Mouse (Mus musculus): Measurements from ENCODE around the gene Cntn3. TPM values are rescaled to one million over a fixed set of nuclear protein-coding genes. Genes with fewer than 3 reads are reported as not detected.

Cntn3 gene
- polyA plus RNA-seq, 1 experiment from 2014 or later: 0.45 TPM

GRCm38 (mm10) chr6:102438353-102438752 is 134.5 kb downstream of the Cntn3 start:
- Histone ChIP-seq H3K9me3 (no peaks in the 10 kb centered on the region), H3K4me1 (replicated peaks) (no peaks in the 10 kb centered on the region), H3K9ac (replicated peaks) (no peak overlapping the region), H3K4me3 (replicated peaks) (no peak overlapping the region), H3K27ac (no peak overlapping the region), H3K27me3 (no peaks in the 10 kb centered on the region), H3K4me2 (no peak overlapping the region), H3K36me3 (no peaks in the 10 kb centered on the region)
- 91% methylated on average over 4 of the region's 4 CpGs for WGBS
- ATAC-seq (ENCODE audit: insufficient number of reproducible peaks, insufficient read depth, low FRiP score, low TSS enrichment, low read depth): no peak

- H3K27ac ChIP-seq: no peak overlapping the region
- H3K36me3 ChIP-seq: no peaks in the 10 kb centered on the region
- no peaks in the 10 kb centered on the region for H3K9me3 ChIP-seq
- ATAC-seq (ENCODE audit: insufficient number of reproducible peaks, insufficient read depth, low FRiP score, low TSS enrichment, low read depth): no peak
- H3K4me1 ChIP-seq (replicated peaks): no peaks in the 10 kb centered on the region
- no peaks in the 10 kb centered on the region for H3K27me3 ChIP-seq
- no peak overlapping the region for H3K9ac ChIP-seq (replicated peaks)
- H3K4me2 ChIP-seq: no peak overlapping the region
- 93% methylated on average over 1 of the region's 1 CpGs for WGBS
- no peak overlapping the region for H3K4me3 ChIP-seq (replicated peaks)
These were observed 145.4 kb downstream of the Cntn3 start for GRCm38 (mm10) chr6:102427549-102427948.

DNA sequence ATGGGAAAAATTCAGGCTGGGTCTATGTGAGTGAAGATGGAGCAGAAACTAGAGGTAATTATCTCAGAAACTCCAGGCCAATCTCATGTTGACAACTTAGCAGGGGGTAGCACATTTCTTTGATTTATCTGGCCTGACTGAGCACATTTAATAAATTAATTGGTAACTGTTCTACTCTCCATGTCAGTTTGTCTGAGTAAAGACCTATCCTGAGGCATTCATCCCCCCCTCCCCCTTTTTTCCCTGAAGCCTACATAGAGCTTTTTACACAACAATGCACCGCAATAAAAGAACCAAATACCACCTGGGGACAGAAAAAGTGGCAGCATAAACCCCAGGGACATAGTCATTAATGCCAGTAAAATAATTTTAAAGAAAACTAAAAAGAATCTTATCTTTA is 151.1 kb downstream of the Cntn3 start:
- Histone ChIP-seq H3K36me3 (no peaks in the 10 kb centered on the region), H3K4me2 (no peak overlapping the region), H3K4me1 (replicated peaks) (no peaks in the 10 kb centered on the region), H3K27me3 (no peaks in the 10 kb centered on the region), H3K9ac (replicated peaks) (no peak overlapping the region), H3K4me3 (replicated peaks) (no peak overlapping the region), H3K27ac (no peak overlapping the region), H3K9me3 (no peaks in the 10 kb centered on the region)
- WGBS: 45% methylated on average over 1 of the region's 1 CpGs
- no peak for ATAC-seq (ENCODE audit: insufficient number of reproducible peaks, insufficient read depth, low FRiP score, low TSS enrichment, low read depth)

DNA sequence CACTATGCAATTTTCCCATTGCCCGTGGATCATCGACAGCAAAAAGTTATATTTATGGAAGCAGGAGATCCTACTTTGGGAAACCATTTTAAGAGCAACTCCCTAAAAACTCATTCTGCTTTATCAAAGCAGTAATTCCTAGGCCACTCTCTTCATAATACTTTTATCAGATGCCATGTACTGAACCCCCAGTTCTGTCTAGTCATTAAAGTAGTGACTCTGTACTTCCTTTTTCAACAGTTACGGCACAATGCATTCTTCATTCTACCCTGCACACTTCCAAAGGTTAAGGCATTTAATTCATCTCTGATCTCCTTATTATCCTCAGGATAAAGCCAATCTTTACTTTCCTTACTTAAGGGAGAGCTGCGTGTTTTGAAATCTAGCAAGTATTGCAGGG is 184.3 kb downstream of the Cntn3 start:
- Histone ChIP-seq H3K9ac (replicated peaks) (no peak overlapping the region), H3K27me3 (no peaks in the 10 kb centered on the region), H3K4me2 (no peak overlapping the region), H3K9me3 (no peaks in the 10 kb centered on the region), H3K36me3 (no peaks in the 10 kb centered on the region), H3K27ac (no peak overlapping the region), H3K4me1 (replicated peaks) (no peaks in the 10 kb centered on the region), H3K4me3 (replicated peaks) (no peak overlapping the region)
- WGBS: 92% methylated on average over 4 of the region's 4 CpGs
- no peak for ATAC-seq (ENCODE audit: insufficient number of reproducible peaks, insufficient read depth, low FRiP score, low TSS enrichment, low read depth)

- no peak for ATAC-seq (ENCODE audit: insufficient number of reproducible peaks, insufficient read depth, low FRiP score, low TSS enrichment, low read depth)
- WGBS: 36% methylated on average over 1 of the region's 1 CpGs
These were observed 200.8 kb downstream of the Cntn3 start for GRCm38 (mm10) chr6:102372112-102372511.

DNA sequence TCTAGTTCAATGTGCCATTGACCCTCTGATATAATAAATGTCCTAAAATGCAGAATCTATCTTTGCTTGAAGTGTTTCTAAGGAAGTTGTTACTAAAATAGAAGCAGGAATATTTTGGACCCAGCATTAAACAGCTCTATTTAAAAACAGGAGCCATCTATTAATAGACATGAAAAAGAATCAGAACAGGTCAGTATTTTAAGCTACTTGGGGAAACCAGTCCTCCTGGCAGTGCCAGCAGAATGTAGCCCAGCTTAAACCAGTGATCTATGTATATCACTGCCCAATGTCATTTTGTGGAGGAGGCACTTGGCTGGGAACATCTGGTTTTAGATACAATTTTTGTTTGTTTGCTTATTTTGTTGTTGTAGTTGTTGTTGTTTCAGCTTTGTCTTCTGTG is 209.0 kb downstream of the Cntn3 start:
- no peaks in the 10 kb centered on the region for H3K27me3 ChIP-seq
- no peaks in the 10 kb centered on the region for H3K36me3 ChIP-seq
- no peaks in the 10 kb centered on the region for H3K9me3 ChIP-seq
- H3K4me1 ChIP-seq (replicated peaks): no peaks in the 10 kb centered on the region
- H3K4me3 ChIP-seq (replicated peaks): no peak overlapping the region
- no peak overlapping the region for H3K4me2 ChIP-seq
- H3K27ac ChIP-seq: no peak overlapping the region
- no peak for ATAC-seq (ENCODE audit: insufficient number of reproducible peaks, insufficient read depth, low FRiP score, low TSS enrichment, low read depth)
- no peak overlapping the region for H3K9ac ChIP-seq (replicated peaks)

More at GRCm38 (mm10) chr6:102372112-102372511, 200.8 kb downstream of the Cntn3 start:
- no peak overlapping the region for H3K9ac ChIP-seq (replicated peaks)
- no peak overlapping the region for H3K27ac ChIP-seq
- H3K4me1 ChIP-seq (replicated peaks): no peaks in the 10 kb centered on the region
- H3K9me3 ChIP-seq: no peaks in the 10 kb centered on the region
- no peak overlapping the region for H3K4me3 ChIP-seq (replicated peaks)
- no peaks in the 10 kb centered on the region for H3K27me3 ChIP-seq
- no peak overlapping the region for H3K4me2 ChIP-seq
- H3K36me3 ChIP-seq: no peaks in the 10 kb centered on the region

DNA sequence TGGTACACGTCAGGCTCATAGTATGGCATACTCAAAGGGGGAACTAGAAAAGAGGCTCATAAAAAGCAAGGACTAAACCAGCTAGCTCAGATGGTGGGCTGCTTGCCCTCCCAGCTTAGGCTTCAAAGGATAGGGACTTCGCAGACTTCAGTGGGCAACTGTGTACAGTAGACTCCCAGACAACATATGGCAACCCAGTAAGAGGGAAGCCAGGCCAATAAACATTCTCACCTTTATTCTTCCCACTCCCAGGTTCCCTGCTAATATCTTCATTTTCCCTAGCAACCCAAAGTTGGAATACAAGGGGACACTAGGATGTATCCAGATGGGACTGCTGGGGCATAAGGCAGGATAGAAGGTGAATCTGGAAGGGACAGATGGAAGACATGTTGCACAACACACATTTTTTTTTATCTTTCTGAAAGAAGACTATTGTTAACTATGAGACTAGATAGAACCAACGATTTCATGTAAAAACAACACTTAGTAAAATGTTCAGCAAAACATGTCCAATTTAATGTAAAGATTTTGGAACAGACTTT is 209.5 kb downstream of the Cntn3 start:
- Histone ChIP-seq H3K4me1 (replicated peaks) (no peaks in the 10 kb centered on the region), H3K27me3 (no peaks in the 10 kb centered on the region), H3K9ac (replicated peaks) (no peak overlapping the region), H3K4me3 (replicated peaks) (no peak overlapping the region), H3K36me3 (no peaks in the 10 kb centered on the region), H3K4me2 (no peak overlapping the region), H3K27ac (no peak overlapping the region), H3K9me3 (no peaks in the 10 kb centered on the region)
- ATAC-seq (ENCODE audit: insufficient number of reproducible peaks, insufficient read depth, low FRiP score, low TSS enrichment, low read depth): no peak
- 79% methylated on average over 3 of the region's 3 CpGs for WGBS

GRCm38 (mm10) chr6:102332144-102332543 is 240.8 kb downstream of the Cntn3 start:
- Histone ChIP-seq H3K36me3 (no peaks in the 10 kb centered on the region), H3K9ac (replicated peaks) (no peak overlapping the region), H3K27me3 (no peaks in the 10 kb centered on the region), H3K4me1 (replicated peaks) (no peaks in the 10 kb centered on the region), H3K9me3 (no peaks in the 10 kb centered on the region), H3K4me3 (replicated peaks) (no peak overlapping the region), H3K4me2 (no peak overlapping the region), H3K27ac (no peak overlapping the region)
- WGBS: 51% methylated on average over 3 of the region's 3 CpGs
- no peak for ATAC-seq (ENCODE audit: insufficient number of reproducible peaks, insufficient read depth, low FRiP score, low TSS enrichment, low read depth)

DNA sequence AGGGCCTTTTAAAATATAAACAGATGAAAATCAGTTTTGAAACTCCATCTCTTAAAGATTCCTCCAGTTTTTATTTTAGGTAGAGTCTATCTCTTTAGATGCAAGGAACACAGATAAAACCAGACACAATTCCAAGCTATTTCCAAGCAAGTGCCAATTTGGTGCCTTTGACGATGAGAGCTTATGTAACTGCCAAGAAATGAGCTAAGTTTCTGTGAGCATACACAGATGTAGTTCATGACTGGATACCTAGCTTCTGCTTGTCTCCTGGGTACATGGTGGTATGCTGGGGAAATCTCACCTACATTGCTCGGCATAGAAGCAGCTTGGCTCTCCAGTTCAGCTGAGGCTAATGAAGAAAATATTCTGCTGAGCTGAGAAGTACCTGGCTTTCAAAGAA is 246.2 kb downstream of the Cntn3 start:
- Histone ChIP-seq H3K4me1 (replicated peaks) (no peaks in the 10 kb centered on the region), H3K36me3 (no peaks in the 10 kb centered on the region), H3K27ac (no peak overlapping the region), H3K27me3 (no peaks in the 10 kb centered on the region), H3K4me2 (no peak overlapping the region), H3K9ac (replicated peaks) (no peak overlapping the region), H3K9me3 (no peaks in the 10 kb centered on the region), H3K4me3 (replicated peaks) (no peak overlapping the region)
- 83% methylated on average over 2 of the region's 2 CpGs for WGBS
- ATAC-seq (ENCODE audit: insufficient number of reproducible peaks, insufficient read depth, low FRiP score, low TSS enrichment, low read depth): no peak

DNA sequence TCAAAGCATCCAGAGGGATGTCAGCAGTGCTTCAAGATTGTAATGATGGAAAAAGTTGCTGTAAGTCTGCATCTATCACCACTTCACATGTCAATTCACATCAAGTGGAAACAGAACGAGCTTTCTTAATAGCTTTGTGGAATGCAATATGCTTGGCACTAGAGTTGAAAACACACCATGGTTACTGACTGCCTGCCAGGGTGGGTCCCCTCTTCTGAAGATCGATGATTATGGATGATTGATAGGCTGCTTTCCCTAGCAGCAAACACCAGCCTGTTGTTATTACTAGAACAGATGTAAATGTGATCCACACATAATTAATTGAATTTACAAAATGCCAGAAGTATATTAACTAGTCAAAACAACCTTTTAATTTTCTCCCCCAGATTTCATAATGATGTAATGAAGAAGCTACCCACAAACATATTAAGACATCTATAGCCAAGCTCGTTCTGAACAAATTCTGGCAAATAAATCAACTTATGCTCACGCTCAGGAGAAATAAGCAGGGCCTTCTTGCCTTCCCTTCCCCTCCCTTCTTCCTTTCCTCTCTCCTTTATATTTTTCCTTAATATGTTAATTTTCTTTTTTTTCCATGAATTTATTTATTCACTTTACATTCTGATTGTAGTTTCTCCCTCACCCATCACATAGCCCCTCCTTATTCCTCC is 250.2 kb downstream of the Cntn3 start:
- H3K9ac ChIP-seq (replicated peaks): no peak overlapping the region
- no peak overlapping the region for H3K4me2 ChIP-seq
- H3K36me3 ChIP-seq: no peaks in the 10 kb centered on the region
- no peak for ATAC-seq (ENCODE audit: insufficient number of reproducible peaks, insufficient read depth, low FRiP score, low TSS enrichment, low read depth)
- WGBS: 75% methylated on average over 4 of the region's 4 CpGs
- H3K9me3 ChIP-seq: no peaks in the 10 kb centered on the region
- no peak overlapping the region for H3K27ac ChIP-seq
- no peaks in the 10 kb centered on the region for H3K4me1 ChIP-seq (replicated peaks)
- H3K27me3 ChIP-seq: no peaks in the 10 kb centered on the region
- no peak overlapping the region for H3K4me3 ChIP-seq (replicated peaks)

DNA sequence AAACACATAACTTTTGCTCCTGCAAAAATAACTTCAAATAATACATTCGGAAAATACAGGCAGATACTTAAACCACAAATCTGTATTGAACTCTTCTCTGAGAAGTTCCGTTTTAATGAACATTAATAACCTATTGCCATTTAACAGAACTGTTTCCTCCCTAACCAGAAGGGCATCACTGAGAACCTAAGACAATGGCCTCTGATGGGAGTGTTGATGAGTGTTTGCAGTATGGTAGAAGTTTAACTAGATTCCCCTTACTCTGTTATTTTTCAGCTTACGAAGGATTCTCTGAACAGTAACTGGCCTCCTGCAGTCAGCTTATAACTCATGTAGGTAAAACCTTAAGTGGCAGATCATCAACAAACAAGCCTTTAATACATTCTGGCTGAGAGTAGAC is 253.1 kb downstream of the Cntn3 start:
- WGBS: 83% methylated on average over 3 of the region's 3 CpGs
- no peaks in the 10 kb centered on the region for H3K4me1 ChIP-seq (replicated peaks)
- no peaks in the 10 kb centered on the region for H3K9me3 ChIP-seq
- ATAC-seq (ENCODE audit: insufficient number of reproducible peaks, insufficient read depth, low FRiP score, low TSS enrichment, low read depth): no peak
- no peaks in the 10 kb centered on the region for H3K36me3 ChIP-seq
- no peaks in the 10 kb centered on the region for H3K27me3 ChIP-seq
- H3K9ac ChIP-seq (replicated peaks): no peak overlapping the region
- H3K4me3 ChIP-seq (replicated peaks): no peak overlapping the region
- H3K27ac ChIP-seq: no peak overlapping the region
- no peak overlapping the region for H3K4me2 ChIP-seq

- Histone ChIP-seq H3K9ac (replicated peaks) (no peak overlapping the region), H3K4me3 (replicated peaks) (no peak overlapping the region), H3K36me3 (no peaks in the 10 kb centered on the region), H3K27me3 (no peaks in the 10 kb centered on the region), H3K4me2 (no peak overlapping the region), H3K4me1 (replicated peaks) (no peaks in the 10 kb centered on the region), H3K9me3 (no peaks in the 10 kb centered on the region), H3K27ac (no peak overlapping the region)
- 70% methylated on average over 2 of the region's 2 CpGs for WGBS
- ATAC-seq (ENCODE audit: insufficient number of reproducible peaks, insufficient read depth, low FRiP score, low TSS enrichment, low read depth): no peak
These were observed 290.0 kb downstream of the Cntn3 start for GRCm38 (mm10) chr6:102282889-102283288.

Measured in limb, embryonic 12.5 days (tissue).